Mouse (Mus musculus): ENCODE results near the gene Galr3.

Gene Galr3

GRCm38 (mm10) chr15:79052366-79052765 is 10.7 kb downstream of the Galr3 start:
- no peak for DNase-seq (ENCODE audit: low spot score)

GRCm38 (mm10) chr15:79056601-79057000 is 14.9 kb downstream of the Galr3 start:
- no peak for DNase-seq (ENCODE audit: low spot score)

GRCm38 (mm10) chr15:79057850-79058249 is 16.2 kb downstream of the Galr3 start:
- DNase-seq (ENCODE audit: low spot score), result no peak

GRCm38 (mm10) chr15:79060887-79061565 is 19.3 kb downstream of the Galr3 start:
- DNase-seq (ENCODE audit: low spot score), result no peak

- DNase-seq (ENCODE audit: low spot score), result peak; percentile 86
Measured at GRCm38 (mm10) chr15:79062376-79063159, 20.9 kb downstream of the Galr3 start, which contains the start of gene Ankrd54. Gene Ankrd54 (minus strand): TSS chr15:79062893.

- DNase-seq (ENCODE audit: low spot score), result no peak
Measured at GRCm38 (mm10) chr15:79063160-79063740, 21.6 kb downstream of the Galr3 start.

DNA sequence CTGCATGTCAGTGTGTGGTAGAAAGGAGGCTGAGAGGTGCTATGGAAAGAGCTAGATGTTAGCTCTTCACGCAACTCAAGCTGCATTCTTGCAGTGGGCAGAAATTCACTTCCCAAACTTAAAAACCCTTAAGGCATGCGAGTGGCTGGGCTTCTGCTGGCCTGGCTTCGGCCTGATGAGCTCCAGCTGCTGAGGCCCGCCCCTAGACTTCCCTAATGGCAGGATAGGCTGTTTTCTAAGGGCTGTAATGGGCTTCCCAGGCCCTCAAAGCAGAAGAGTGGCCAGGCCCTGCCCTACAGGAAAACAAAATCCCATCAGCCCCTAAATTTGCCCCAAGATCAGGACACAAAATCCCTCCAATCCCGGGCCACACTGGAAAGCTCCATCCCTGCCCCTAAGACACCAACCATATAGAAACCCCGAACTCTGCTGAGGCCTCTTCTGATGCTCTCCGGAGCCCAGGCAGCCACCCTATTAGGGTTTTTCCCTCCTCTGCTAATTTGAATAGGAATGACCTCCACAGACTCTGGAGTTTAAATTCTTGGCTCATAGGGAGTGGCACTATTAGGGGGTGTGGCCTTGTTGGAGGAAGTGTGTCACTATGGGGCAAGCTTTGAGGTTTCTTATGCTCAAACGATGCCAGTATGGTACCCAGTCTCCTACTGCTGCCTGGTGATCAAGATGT is 23.5 kb downstream of the Galr3 start:
- no peak for DNase-seq (ENCODE audit: low spot score)

DNA sequence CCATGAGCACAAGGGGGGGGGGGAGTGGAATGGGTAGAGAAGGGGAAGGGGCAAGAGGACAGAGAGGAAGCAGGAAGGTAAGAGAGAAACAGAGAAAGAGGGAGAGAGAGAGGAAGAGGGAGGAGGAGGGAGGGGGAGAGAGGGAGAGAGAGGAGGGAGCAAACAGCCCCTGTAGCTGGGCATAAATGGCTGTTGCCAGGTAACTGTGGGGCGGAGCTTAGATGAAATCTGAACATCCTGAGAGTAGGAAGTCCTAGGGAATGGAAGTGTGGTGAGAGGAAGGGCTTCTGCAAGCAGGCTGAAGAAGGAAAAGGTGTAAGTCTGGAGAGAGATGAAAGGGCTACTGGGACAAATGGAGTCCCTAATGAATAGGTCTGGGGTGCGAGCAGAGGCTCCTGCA is 24.6 kb downstream of the Galr3 start:
- no peak for DNase-seq (ENCODE audit: low spot score)

DNA sequence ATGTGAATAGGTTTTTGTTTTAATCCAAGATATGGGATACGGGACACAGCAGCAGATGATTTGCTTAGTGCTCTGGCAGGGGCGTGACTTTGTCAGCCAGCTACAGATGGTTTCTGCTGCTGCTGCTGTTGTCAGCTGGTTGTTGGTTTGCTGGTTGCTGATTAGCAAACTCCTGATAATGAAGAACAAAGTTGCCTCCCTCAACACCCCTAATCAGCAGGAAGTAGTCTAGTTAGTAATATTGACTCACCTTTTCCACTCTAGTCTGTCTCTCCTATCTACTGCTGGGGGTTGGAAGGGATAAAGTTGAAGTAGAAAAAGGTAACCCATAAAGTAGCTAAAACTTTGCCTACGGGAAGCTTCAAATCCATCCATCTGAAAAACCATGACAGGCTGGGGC is 25.9 kb downstream of the Galr3 start:
- no peak for DNase-seq (ENCODE audit: low spot score)

- DNase-seq (ENCODE audit: low spot score), result no peak
Measured at GRCm38 (mm10) chr15:79068416-79068815, 26.7 kb downstream of the Galr3 start.

GRCm38 (mm10) chr15:79071117-79072039 is 29.7 kb downstream of the Galr3 start:
- no peak for DNase-seq (ENCODE audit: low spot score)

DNA sequence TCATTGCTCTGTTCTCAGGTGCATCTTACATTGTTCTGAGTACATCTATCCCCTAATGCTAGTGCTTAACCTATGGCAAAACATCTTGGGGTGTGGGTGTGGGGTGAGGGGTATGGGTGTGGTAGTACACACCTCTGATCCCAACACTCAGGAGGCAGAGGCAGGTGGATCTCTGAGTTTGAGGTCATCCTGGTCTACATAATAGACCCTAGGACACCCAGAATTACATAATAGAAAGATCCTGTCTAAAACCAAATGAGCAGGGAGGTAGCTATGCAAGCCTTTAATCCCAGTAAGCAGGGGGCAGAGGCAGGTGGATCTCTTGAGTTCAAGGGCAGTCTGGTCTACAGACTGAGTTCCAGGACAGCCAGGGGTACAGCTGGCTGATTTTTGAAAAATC is 32.1 kb downstream of the Galr3 start:
- DNase-seq (ENCODE audit: low spot score), result no peak

GRCm38 (mm10) chr15:79074446-79074845 is 32.8 kb downstream of the Galr3 start:
- no peak for DNase-seq (ENCODE audit: low spot score)

- peak; percentile 76 for DNase-seq (ENCODE audit: low spot score)
Measured at GRCm38 (mm10) chr15:79074913-79075532, 33.3 kb downstream of the Galr3 start, which contains the start of gene Eif3l. Gene Eif3l (plus strand): TSS chr15:79075179.

DNA sequence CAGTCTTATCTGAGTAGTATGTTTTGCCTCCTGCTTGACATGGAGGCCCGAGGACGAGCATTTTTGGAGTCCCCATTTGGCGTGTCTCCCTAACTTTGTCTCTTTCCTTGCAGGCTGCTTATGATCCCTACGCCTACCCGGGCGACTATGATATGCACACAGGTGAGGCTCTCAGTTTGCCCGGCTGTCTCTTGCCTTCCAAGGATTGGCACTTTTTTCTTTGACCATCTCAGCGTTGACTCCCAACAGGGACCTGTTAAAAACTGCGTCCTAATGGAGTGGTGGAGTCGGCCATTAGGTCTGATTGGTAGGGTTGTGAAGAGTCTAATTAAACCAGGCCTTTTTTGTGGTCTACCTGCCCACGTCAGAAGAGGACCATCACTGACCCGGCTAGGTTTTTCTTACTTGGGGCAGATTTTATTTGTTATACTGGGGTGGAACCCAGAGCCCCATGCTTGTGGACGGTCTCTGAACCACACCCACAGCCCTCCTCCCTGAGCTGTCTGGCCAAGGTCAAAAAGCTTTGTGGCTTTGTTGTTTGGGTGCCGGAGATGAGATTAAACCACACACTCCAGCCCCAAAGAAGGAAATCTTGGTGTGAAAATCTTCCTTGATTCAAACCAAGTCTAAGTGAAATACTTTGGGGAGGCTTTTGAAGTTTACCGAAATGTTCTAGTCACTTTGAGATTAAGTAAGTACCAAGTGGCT is 34.1 kb downstream of the Galr3 start:
- no peak for DNase-seq (ENCODE audit: low spot score)

- no peak for DNase-seq (ENCODE audit: low spot score)
Measured at GRCm38 (mm10) chr15:79079567-79079966, 37.9 kb downstream of the Galr3 start.

GRCm38 (mm10) chr15:79092284-79092683 is 50.6 kb downstream of the Galr3 start:
- DNase-seq (ENCODE audit: low spot score), result no peak
